Mouse (Mus musculus) urinary bladder, postnatal 14 days (tissue): ENCODE results near the gene Ngrn.

ENCODE experiments used
- DNase-seq: peaks from one replicate; pipeline ENCODE4 v3.0.0; 2021; ENCODE audit warnings: low spot score

Gene Ngrn

GRCm38 (mm10) chr7:80260625-80261371 lies at the start of gene Ngrn:
Gene Ngrn (plus strand): TSS chr7:80261215.
- peak; percentile 86 for DNase-seq

- DNase-seq = no peak
Observed at GRCm38 (mm10) chr7:80213604-80214003, 47.4 kb upstream of the Ngrn start.

- DNase-seq = no peak
Observed at GRCm38 (mm10) chr7:80214459-80214858, 46.6 kb upstream of the Ngrn start.

DNA sequence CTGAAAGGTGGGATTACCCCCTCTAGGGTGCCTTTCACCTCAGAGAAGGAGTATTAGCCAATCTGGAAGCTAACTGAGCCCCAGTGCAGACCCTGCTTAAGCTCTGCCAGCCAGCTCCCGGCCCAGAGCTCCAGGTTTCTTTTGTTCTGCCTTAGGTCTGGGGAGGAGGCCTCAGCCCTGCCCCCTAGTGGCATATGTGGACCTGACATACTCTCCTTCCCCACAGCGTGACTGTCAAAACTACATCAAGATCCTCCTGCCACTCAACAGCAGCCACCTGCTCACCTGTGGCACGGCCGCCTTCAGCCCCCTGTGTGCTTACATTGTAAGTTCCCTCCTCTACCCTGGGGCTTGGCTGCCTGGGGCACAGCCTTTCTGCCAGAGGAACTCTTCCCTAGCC lies 45.6 kb upstream of the Ngrn start:
- peak; percentile 77 for DNase-seq

GRCm38 (mm10) chr7:80216566-80216965 lies 44.4 kb upstream of the Ngrn start:
- peak; percentile 33 for DNase-seq

GRCm38 (mm10) chr7:80218666-80219065 lies 42.3 kb upstream of the Ngrn start:
- no peak for DNase-seq

GRCm38 (mm10) chr7:80220237-80220797 lies 40.7 kb upstream of the Ngrn start:
- DNase-seq = no peak

DNA sequence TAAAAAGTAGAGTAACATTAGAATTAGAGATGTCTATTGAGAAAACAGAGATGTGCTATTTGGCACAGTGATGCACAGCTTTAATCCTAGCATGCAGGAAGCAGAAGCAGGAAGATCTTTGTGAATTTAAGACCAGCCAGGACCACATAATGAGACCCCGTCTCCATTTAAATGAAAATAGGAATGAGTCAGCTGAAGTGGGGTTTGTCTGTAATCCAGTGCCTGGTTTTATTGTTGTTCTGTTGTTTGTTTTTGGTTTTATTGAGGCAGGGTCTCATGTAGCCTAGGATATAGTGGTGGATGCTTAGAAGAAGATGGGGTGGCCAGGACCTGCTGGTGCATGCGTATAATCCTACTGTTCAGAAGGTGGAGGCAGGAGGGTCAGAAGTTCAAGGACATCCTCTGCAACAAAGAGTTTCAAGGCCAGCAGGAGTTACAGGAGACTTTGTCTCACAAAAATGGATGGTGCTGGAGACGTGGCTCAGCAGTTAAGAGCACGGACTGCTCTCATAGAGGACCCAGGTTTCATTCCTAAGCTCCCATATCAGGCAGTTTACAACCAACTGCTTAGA lies 39.8 kb upstream of the Ngrn start:
- no peak for DNase-seq

GRCm38 (mm10) chr7:80227065-80227464 lies 34.0 kb upstream of the Ngrn start:
- DNase-seq = no peak

DNA sequence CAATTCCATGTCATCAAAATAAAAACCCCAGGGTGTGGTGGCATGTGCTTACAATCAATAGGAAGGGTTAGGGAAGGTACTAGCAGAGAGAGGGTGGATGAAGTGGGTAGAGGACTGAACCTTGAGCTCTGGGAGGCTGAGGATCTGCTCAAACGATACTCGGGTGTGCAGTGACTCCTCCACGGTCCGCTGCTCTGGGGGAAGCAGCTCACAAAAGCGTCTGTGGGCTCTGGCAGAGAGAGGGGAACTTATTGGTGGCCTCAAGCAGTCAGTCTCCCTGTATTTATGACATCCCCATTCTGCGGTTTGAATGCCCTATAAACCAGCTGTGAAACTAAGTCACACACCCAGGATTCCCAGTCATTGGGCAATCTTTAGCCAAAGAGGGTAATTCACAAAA lies 30.8 kb upstream of the Ngrn start:
- no peak for DNase-seq

DNA sequence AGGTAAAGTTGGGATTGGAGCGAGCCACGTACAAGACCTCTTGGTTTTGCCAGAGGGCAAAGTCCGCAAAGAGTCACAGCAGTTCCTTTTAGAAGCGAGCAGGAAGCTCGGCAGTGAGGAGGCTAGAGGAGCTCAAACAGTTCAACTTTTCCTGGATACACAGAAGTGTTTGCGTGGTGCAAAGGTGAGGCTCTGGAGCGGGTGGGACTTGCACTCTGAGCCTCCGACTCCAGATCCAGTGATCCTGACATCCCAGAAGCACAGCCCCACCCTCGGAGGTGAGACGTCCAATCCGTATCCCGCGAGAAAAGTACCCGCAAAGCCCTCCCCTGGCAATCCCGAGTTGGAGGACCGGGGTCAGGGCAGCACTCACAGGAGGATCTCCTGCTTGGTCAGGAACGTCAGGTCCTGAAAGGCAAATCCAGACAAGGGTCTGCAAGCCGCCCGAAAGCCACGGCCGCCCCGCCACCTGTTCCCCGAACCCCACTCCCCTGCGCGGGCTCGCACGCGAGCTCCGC lies 29.0 kb upstream of the Ngrn start:
- no peak for DNase-seq

- peak; percentile 97 for DNase-seq
Observed at GRCm38 (mm10) chr7:80232489-80233029, 28.5 kb upstream of the Ngrn start, which contains the start of the genes Cib1 and Gdpgp1. Gene Cib1 (minus strand): TSS chr7:80232813. Gene Gdpgp1 (plus strand): TSS chr7:80232865.

GRCm38 (mm10) chr7:80233799-80234198 lies 27.2 kb upstream of the Ngrn start:
- no peak for DNase-seq

DNA sequence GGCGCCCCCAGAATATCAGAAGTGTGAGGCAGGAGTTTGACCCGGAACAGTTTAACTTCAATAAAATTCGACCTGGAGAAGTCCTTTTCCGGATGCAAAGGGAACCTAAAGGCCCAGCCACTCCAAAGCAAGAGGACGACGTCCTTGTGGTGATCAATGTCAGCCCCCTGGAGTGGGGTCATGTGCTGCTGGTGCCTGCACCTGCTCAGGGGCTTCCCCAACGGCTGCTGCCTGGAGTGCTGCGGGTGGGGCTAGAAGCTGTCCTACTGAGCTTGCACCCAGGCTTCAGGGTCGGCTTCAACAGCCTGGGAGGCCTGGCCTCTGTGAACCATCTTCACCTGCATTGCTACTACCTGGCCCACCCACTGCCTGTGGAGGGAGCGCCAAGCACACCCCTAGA lies 22.5 kb upstream of the Ngrn start:
- no peak for DNase-seq

DNA sequence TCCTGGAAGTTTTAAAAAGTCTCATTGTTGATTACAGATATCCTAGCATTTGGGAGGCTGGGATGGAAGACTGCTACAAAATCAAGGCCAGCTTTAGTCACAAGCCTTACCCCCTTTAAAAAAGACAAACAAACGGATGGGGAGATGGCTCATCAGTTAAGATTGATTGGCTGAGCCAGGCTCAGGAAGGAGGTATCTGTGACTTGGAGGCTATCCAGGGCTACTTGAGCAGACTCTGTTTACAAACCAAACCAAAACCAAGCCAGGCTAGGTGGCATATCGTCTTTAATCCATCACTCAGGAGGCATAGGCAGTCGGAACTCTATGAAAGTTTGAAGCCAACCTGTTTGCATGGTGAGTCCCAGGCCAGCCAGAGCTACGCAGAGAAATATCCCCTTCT lies 19.4 kb upstream of the Ngrn start:
- DNase-seq = no peak

DNA sequence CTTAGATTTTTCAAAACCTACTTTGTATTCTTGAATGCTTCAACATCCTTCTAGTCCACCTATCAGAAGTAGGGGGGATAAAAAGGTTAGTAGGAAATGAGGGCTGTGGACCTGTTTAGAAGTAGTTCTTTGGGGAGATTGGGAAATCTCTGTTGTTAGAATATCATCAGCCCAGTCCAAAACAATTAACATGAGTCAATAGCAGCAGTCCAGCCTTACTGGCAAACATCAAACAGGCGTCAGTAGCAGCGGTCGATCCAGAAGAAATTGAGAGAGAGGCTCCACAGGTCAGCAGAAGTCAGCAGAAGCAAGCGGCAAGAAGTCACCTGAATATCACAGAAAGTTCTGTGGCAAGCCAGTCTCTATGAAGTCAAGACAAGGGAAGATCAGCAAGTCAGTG lies 16.2 kb upstream of the Ngrn start:
- no peak for DNase-seq

- peak; percentile 98 for DNase-seq
Observed at GRCm38 (mm10) chr7:80246148-80246721, 14.8 kb upstream of the Ngrn start, which contains the start of gene Ttll13. Gene Ttll13 (plus strand): TSS chr7:80246376.

GRCm38 (mm10) chr7:80246859-80247258 lies 14.2 kb upstream of the Ngrn start:
- DNase-seq = no peak

DNA sequence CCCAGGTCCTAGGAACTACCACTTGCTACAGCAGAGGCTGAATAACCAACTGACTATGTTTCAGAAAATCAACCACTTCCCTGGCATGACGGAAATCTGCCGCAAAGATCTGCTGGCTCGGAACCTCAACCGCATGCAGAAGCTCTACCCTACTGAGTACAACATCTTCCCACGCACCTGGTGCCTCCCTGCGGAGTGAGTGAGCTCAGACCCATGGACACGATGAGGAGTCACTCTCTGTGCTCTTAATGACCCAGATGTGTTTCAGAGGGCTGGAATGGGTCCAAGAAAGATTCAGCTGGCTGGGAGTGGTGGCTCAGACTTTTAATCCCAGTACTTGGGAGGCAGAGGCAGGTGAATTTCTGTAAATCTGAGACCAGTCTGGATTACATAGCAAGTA lies 8.6 kb upstream of the Ngrn start:
- no peak for DNase-seq

- DNase-seq = no peak
Observed at GRCm38 (mm10) chr7:80252886-80253285, 8.1 kb upstream of the Ngrn start.

GRCm38 (mm10) chr7:80255981-80256380 lies 5.0 kb upstream of the Ngrn start:
- DNase-seq = no peak

GRCm38 (mm10) chr7:80257706-80258105 lies 3.3 kb upstream of the Ngrn start:
- no peak for DNase-seq
